Mouse (Mus musculus) ZHBTc4 (cell line): ENCODE results near the gene Slc3a2.

Source experiments
- DNase-seq: peaks from one replicate; pipeline ENCODE4 v3.0.0-alpha.2; 2011; ENCODE audit warnings: low read depth, low spot score

Gene Slc3a2

DNA sequence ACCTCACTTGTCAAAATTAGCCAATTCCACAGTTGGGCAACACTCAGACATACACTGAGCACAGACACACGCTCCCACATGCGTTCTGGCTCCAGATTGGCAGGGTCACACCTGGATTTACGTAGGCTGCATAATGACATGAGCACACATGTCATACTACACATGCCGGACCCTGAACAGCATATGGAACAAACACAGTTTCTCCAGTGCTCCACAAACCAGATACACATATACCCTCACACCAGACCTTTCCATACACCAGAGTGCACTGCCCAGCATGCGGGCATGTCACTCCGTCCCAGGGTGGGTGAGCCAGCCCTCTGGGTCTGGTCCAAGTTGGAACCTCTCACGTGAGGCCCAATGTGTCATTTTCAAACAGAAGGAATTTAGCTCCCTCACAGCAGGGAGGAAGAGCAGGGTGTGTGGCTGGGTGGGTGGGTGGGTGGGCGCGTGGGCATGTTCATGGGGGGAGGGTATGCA, 59.8 kb downstream of the Slc3a2 start, which contains the start of gene Chrm1:
Gene Chrm1 (plus strand): TSS at position 430 of the 480 bp plus-strand sequence.
- no peak for DNase-seq

- peak; percentile 78 for DNase-seq
Measured at GRCm38 (mm10) chr19:8662337-8662736, 60.8 kb downstream of the Slc3a2 start.

GRCm38 (mm10) chr19:8661821-8662307, 61.3 kb downstream of the Slc3a2 start:
- DNase-seq = peak; percentile 52
